Mouse (Mus musculus): ENCODE measurements around the gene Atp6v1a.

DNA sequence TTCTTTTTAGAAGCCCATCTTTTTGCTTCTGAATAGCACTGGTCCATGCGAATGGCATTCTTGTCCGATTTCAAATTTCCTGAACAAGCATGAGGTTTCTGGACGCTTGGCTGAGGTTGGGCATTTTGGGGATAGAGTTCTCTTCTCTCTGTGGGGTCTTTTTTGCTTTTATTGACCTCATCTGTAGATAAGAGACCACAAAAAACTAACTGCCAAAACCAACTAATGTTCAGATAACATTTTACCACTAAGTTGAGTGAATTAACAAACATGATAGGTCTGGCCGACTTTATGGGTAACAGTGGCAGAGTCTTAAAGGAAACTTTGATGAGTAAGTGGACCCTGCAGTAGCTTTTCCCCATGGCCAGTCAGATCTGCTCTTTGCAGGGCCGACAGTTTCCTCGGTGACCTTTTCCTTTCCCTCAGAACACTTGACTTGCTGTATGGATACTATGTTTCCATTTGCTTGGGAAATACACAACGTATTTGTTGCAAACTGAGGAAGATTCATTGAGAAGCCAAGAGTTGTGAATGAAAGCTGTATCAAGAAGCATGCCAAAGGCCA is 34.5 kb upstream of the Atp6v1a start:
- TF ChIP-seq CTCF (IDR thresholded peaks at IDR 0.05; ENCODE audit: low read depth) (no peak), EP300 (IDR thresholded peaks at IDR 0.05; ENCODE audit: low read depth) (0 out of 2 replicates have a peak, but pooled peaks have one; percentile 11)
